In the genomic region with DNA sequence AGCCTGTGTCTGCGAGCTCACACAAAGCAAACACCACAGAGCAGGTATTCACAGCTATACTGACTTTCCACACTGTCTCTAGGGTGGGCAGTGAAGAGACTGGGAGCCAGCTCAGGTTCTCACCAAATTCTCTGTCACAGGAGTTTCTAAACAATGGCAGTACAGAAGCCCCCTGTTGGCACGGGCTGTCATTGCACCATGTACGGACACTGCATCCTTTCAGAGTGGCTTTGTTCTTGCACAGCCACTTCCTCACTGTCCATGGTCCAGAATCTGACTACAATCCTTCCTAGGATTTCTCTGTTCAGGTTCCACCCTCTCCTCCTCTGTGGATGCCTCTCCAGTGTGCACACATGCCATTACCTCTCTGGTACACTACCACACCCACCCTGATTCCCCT, we compare ENCODE assay signal across 10 mouse cellular contexts. TPM values are rescaled to one million over a fixed set of nuclear protein-coding genes. Genes with fewer than 3 reads are reported as not detected.
DNase-seq lines count a peak whose midpoint lies in the region; ATAC-seq and TF ChIP-seq lines count a peak whose summit lies in the region.
"Had no signal": no experiment of that assay in that cellular context is flagged by ENCODE, and none has a peak within 500 bp of the region (broad histone marks: within the 10 kb centered on the region; RNA-seq: fewer than 3 reads in every experiment).

No protein-coding gene starts in this region.

- H3K4me2 ChIP-seq in intestine, postnatal 0 days (replicated peaks; ENCODE audit: low read depth), result no peak overlapping the region
- H3K4me2 ChIP-seq in intestine, embryonic 16.5 days (ENCODE audit: low read depth, low read length), result no peak overlapping the region
- no peak overlapping the region for H3K4me2 ChIP-seq in forebrain, embryonic 12.5 days
- H3K4me2 ChIP-seq: embryonic facial prominence, embryonic 13.5 days; stomach, embryonic 15.5 days had no signal

- no peak overlapping the region for H3K4me3 ChIP-seq in intestine, postnatal 0 days (ENCODE audit: low read depth, low read length)
- no peak overlapping the region for H3K4me3 ChIP-seq in intestine, embryonic 16.5 days (ENCODE audit: low read length)
- H3K4me3 ChIP-seq in forebrain, embryonic 12.5 days (replicated peaks), result no peak overlapping the region
- H3K4me3 ChIP-seq: embryonic facial prominence, embryonic 13.5 days; stomach, embryonic 15.5 days had no signal

- no peaks in the 10 kb centered on the region for H3K27me3 ChIP-seq in intestine, postnatal 0 days (replicated peaks; ENCODE audit: control insufficient read depth, insufficient read depth, low read length)
- H3K27me3 ChIP-seq in intestine, embryonic 16.5 days (replicated peaks; ENCODE audit: control insufficient read depth, insufficient read depth, low read length), result peaks cover 5% of the 10 kb centered on the region; the same call in 1 of the 2 replicates
- H3K27me3 ChIP-seq in forebrain, embryonic 12.5 days, result peaks cover 19% of the 10 kb centered on the region
- H3K27me3 ChIP-seq: stomach, embryonic 15.5 days had no signal

- no peaks in the 10 kb centered on the region for H3K36me3 ChIP-seq in intestine, postnatal 0 days (ENCODE audit: control insufficient read depth, insufficient read depth)
- H3K36me3 ChIP-seq in intestine, embryonic 16.5 days (ENCODE audit: control insufficient read depth, insufficient read depth, low read length), result no peaks in the 10 kb centered on the region
- H3K36me3 ChIP-seq in forebrain, embryonic 12.5 days (replicated peaks), result no peaks in the 10 kb centered on the region
- H3K36me3 ChIP-seq: embryonic facial prominence, embryonic 13.5 days; stomach, embryonic 15.5 days had no signal

- no peak overlapping the region for H3K9ac ChIP-seq in intestine, postnatal 0 days (ENCODE audit: low read depth, low read length)
- no peak overlapping the region for H3K9ac ChIP-seq in intestine, embryonic 16.5 days (ENCODE audit: low read depth, low read length)
- no peak overlapping the region for H3K9ac ChIP-seq in forebrain, embryonic 12.5 days
- H3K9ac ChIP-seq: embryonic facial prominence, embryonic 13.5 days; stomach, embryonic 15.5 days had no signal

- no peak overlapping the region for H3K27ac ChIP-seq in intestine, postnatal 0 days (ENCODE audit: low read depth, low read length)
- H3K27ac ChIP-seq in intestine, embryonic 16.5 days (ENCODE audit: low read length), result no peak overlapping the region
- no peak overlapping the region for H3K27ac ChIP-seq in forebrain, embryonic 12.5 days
- H3K27ac ChIP-seq: embryonic facial prominence, embryonic 13.5 days; stomach, embryonic 15.5 days had no signal

- ATAC-seq in intestine, postnatal 0 days, result no peak; the same call in 1 of the 2 replicates
- ATAC-seq in intestine, embryonic 16.5 days, result no peak
- peak; percentile 53; the same call in 1 of the 2 replicates for ATAC-seq in forebrain, embryonic 12.5 days (ENCODE audit: low FRiP score)

- 20% methylated on average over 3 of the region's 3 CpGs for WGBS in intestine, postnatal 0 days
- WGBS in intestine, embryonic 16.5 days, result 26% methylated on average over 3 of the region's 3 CpGs
- WGBS in forebrain, embryonic 12.5 days, result 21% methylated on average over 3 of the region's 3 CpGs

- no peaks in the 10 kb centered on the region; the same call in 1 of the 2 replicates for H3K4me1 ChIP-seq in intestine, postnatal 0 days (replicated peaks; ENCODE audit: control insufficient read depth, insufficient read depth, low read length)
- H3K4me1 ChIP-seq in intestine, embryonic 16.5 days (ENCODE audit: control insufficient read depth, insufficient read depth, low read length), result peaks cover 13% of the 10 kb centered on the region; the same call in 1 of the 2 replicates
- peaks cover 16% of the 10 kb centered on the region for H3K4me1 ChIP-seq in forebrain, embryonic 12.5 days

- TF ChIP-seq CTCF in intestine, postnatal 0 days (IDR thresholded peaks at IDR 0.05; ENCODE audit: low read depth), result peak; percentile 77

- peak; percentile 65 for DNase-seq in MN1 (ENCODE audit: low spot score)
- DNase-seq in lung, postnatal 14 days, result peak; percentile 65
- peak; percentile 52 to 77 for DNase-seq in spleen, postnatal 4 days (ENCODE audit: low spot score in 2 of 2)
- DNase-seq in ovary, postnatal 36 days (ENCODE audit: low spot score), result no peak
- no peak for DNase-seq in heart, adult 8-10 months (ENCODE audit: low spot score)

- H3K9me3 ChIP-seq in intestine, postnatal 0 days (ENCODE audit: control insufficient read depth), result no peaks in the 10 kb centered on the region
- no peaks in the 10 kb centered on the region for H3K9me3 ChIP-seq in intestine, embryonic 16.5 days (ENCODE audit: control insufficient read depth, low read length)
- no peaks in the 10 kb centered on the region for H3K9me3 ChIP-seq in forebrain, embryonic 12.5 days
- H3K9me3 ChIP-seq: embryonic facial prominence, embryonic 13.5 days; stomach, embryonic 15.5 days had no signal

RNA-seq across cellular contexts. Expression of a gene that starts 10.6 kb away (rescaled TPM):
- 2.3 and 2.7 TPM in 2 replicates for polyA plus RNA-seq in intestine, postnatal 0 days (2015; fragmentation: Nextera tagmentation; extraction: Ambion mirVana)
- 2.7 and 3.7 TPM in 2 replicates for polyA plus RNA-seq in intestine, embryonic 16.5 days (2015; fragmentation: Nextera tagmentation; extraction: Ambion mirVana)
- 7.1 and 7.4 TPM in 2 replicates for polyA plus RNA-seq in forebrain, embryonic 12.5 days (2016; fragmentation: Nextera tagmentation; extraction: Ambion mirVana)
- 10 to 100 TPM; 10.6 to 14.1 (median 11.9) TPM for total RNA-seq in heart, adult 8-10 months (2022)

RNA-seq across cellular contexts. Expression of a gene that starts 11.5 kb away (rescaled TPM):
- polyA plus RNA-seq in intestine, postnatal 0 days (2015; fragmentation: Nextera tagmentation; extraction: Ambion mirVana), result 35.0 and 38.8 TPM in 2 replicates
- polyA plus RNA-seq in intestine, embryonic 16.5 days (2015; fragmentation: Nextera tagmentation; extraction: Ambion mirVana), result 101 and 115 TPM in 2 replicates
- 107 and 110 TPM in 2 replicates for polyA plus RNA-seq in forebrain, embryonic 12.5 days (2016; fragmentation: Nextera tagmentation; extraction: Ambion mirVana)
- 10 to 100 TPM; 43.6 to 51.5 (median 47.4) TPM for total RNA-seq in heart, adult 8-10 months (2022)

Comparison
In these comparisons a context has a peak if more than half of its experiments do, and no peak if none do; other contexts are left out.
1. DNase-seq: peak in MN1 (single experiment), lung, postnatal 14 days (single experiment) and spleen, postnatal 4 days (2 of 2); none in ovary, postnatal 36 days (single experiment) and heart, adult 8-10 months (single experiment).